Mouse (Mus musculus) left cerebral cortex, adult 2 months (tissue): ENCODE data around the gene Mzf1. TPM values are rescaled to one million over a fixed set of nuclear protein-coding genes. Genes with fewer than 3 reads are reported as not detected.
A peak's percentile ranks its signal among the peaks of the same experiment; 100 is the strongest.

Experiments
- DNase-seq, 2 experiments: peaks; one replicate each; pipeline ENCODE4 v3.0.0; 2021 to 2022; ENCODE audit warnings: low spot score in 2 of 2, mixed read lengths in 1 of 2; ENCODE audit errors: extremely low spot score in 1 of 2
- H3K27ac ChIP-seq: fragments of 200-600 bp; 2 replicates; pipeline ENCODE4 v1.8.1; 2022
- H3K4me3 ChIP-seq: fragments of 200-600 bp; 2 replicates; pipeline ENCODE4 v1.8.1; 2022
- CTCF ChIP-seq: fragments of 200-600 bp; IDR thresholded peaks from 2 replicates; pipeline ENCODE4 v1.8.1; 2022; ENCODE audit warnings: antibody characterized with exemption, mild to moderate bottlenecking, moderate library complexity
- intact Hi-C: fragments of 180-260 bp; cut with DNase I; formaldehyde crosslinking; loops from one replicate; pipeline ENCODE4 v1.15.1; 2025
- total RNA-seq, 2 experiments: library from RNA; stranded (reverse); gene quantifications; 2 replicates each; pipeline ENCODE4 v1.2.3; 2021

Mzf1 gene
- total RNA-seq, 2 experiments from 2014 or later = 10.2 to 10.6 TPM

- peak in 1 of 2 experiments; percentile 58 for DNase-seq
- no peak for TF ChIP-seq CTCF
- Histone ChIP-seq H3K4me3 (peak overlapping the region; percentile 53), H3K27ac (peak overlapping the region; percentile 85)
- intact Hi-C loops = no loop called here
Measured at GRCm38 (mm10) chr7:13043445-13044253, 10.9 kb downstream of the Mzf1 start.

- H3K27ac ChIP-seq = peak overlapping the region; percentile 85
- peak overlapping the region; percentile 53; the same call in 1 of the 2 replicates for H3K4me3 ChIP-seq
- no peak for TF ChIP-seq CTCF
- intact Hi-C loops = no loop called here
- DNase-seq = peak in 1 of 2 experiments; percentile 51
Measured at GRCm38 (mm10) chr7:13043120-13043444, 11.5 kb downstream of the Mzf1 start.

GRCm38 (mm10) chr7:13042511-13042910, 12.1 kb downstream of the Mzf1 start:
- no peak for TF ChIP-seq CTCF
- no peak for DNase-seq
- intact Hi-C loops = no loop called here
- Histone ChIP-seq H3K4me3 (no peak overlapping the region), H3K27ac (no peak overlapping the region)

- no peak overlapping the region for H3K27ac ChIP-seq
- no peak overlapping the region for H3K4me3 ChIP-seq
- no peak for DNase-seq
- intact Hi-C loops = no loop called here
- TF ChIP-seq CTCF = no peak
Measured at GRCm38 (mm10) chr7:13041256-13041655, 13.3 kb downstream of the Mzf1 start.

- Histone ChIP-seq H3K4me3 (no peak overlapping the region; the same call in 1 of the 2 replicates), H3K27ac (peak overlapping the region; percentile 100)
- no peak for DNase-seq
- TF ChIP-seq CTCF = no peak
- intact Hi-C loops = loop anchor here (1.0 to 5.0 kb wide), 2 partner anchors 12 to 117 kb away; partner anchors contain the start of gene Rps5
Measured at GRCm38 (mm10) chr7:13039181-13039580, 15.4 kb downstream of the Mzf1 start.

GRCm38 (mm10) chr7:13038621-13039169, 15.9 kb downstream of the Mzf1 start:
- Histone ChIP-seq H3K27ac (peak overlapping the region; percentile 100), H3K4me3 (peak overlapping the region; percentile 91)
- no peak for DNase-seq
- TF ChIP-seq CTCF = no peak
- intact Hi-C loops = loop anchor here (1.0 to 5.0 kb wide), 3 partner anchors 13 to 116 kb away; partner anchors contain the start of gene Rps5

- intact Hi-C loops = loop anchor here (1.0 to 5.0 kb wide), 2 partner anchors 14 to 116 kb away; partner anchors contain the start of gene Rps5
- Histone ChIP-seq H3K27ac (peak within 1 kb of the TSS; percentile 100), H3K4me3 (peak within 1 kb of the TSS; percentile 91)
- TF ChIP-seq CTCF = no peak
- DNase-seq = peak; percentile 99 to 100
Measured at GRCm38 (mm10) chr7:13037901-13038555, 16.5 kb downstream of the Mzf1 start, which contains the start of gene Ube2m. Gene Ube2m (minus strand): TSS chr7:13038275.

- no peak for TF ChIP-seq CTCF
- intact Hi-C loops = loop anchor here (5.0 kb wide), 1 partner anchor 115 kb away; the partner anchor contains the start of gene Rps5
- peak overlapping the region; percentile 100 for H3K27ac ChIP-seq
- peak overlapping the region; percentile 91 for H3K4me3 ChIP-seq
- peak in 1 of 2 experiments; percentile 46 for DNase-seq
Measured at GRCm38 (mm10) chr7:13037366-13037765, 17.2 kb downstream of the Mzf1 start.

GRCm38 (mm10) chr7:13036806-13037205, 17.8 kb downstream of the Mzf1 start:
- TF ChIP-seq CTCF = no peak
- Histone ChIP-seq H3K4me3 (peak overlapping the region; percentile 91), H3K27ac (peak overlapping the region; percentile 100)
- DNase-seq = no peak
- intact Hi-C loops = loop anchor here (5.0 kb wide), 1 partner anchor 115 kb away; the partner anchor contains the start of gene Rps5

- DNase-seq = no peak
- peak overlapping the region; percentile 83; the same call in 1 of the 2 replicates for H3K27ac ChIP-seq
- intact Hi-C loops = loop anchor here (5.0 kb wide), 1 partner anchor 113 kb away; the partner anchor contains the start of gene Rps5
- H3K4me3 ChIP-seq = no peak overlapping the region; the same call in 1 of the 2 replicates
- TF ChIP-seq CTCF = no peak
Measured at GRCm38 (mm10) chr7:13035211-13035855, 19.2 kb downstream of the Mzf1 start.
